Mouse (Mus musculus) brain, embryonic 18.5 days (tissue): Measurements from ENCODE around the gene Fcho2.

Source experiments
- DNase-seq: peaks from one replicate; pipeline ENCODE4 v3.0.0-alpha.2; 2012; ENCODE audit warnings: low read depth, low spot score

Fcho2 gene

DNA sequence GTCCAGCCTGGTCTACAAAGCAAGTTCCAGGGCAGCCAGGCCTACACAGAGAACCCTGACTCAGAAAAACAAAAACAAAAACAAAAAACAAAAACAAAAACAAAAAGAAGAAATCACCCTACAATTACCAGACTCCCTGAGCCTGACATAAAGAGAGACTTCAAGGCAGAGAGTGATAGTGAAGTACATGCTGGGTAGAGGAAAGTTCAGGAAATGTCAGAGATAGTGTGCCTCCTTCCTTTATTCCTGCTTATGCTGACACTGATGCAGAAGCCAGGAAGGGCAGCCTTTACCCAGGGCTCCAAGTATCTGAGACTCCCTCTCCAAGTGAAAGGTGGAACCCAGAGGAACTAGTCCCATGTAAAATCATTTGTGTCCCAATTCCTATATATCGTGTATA, 10.8 kb downstream of the Fcho2 start:
- no peak for DNase-seq

DNA sequence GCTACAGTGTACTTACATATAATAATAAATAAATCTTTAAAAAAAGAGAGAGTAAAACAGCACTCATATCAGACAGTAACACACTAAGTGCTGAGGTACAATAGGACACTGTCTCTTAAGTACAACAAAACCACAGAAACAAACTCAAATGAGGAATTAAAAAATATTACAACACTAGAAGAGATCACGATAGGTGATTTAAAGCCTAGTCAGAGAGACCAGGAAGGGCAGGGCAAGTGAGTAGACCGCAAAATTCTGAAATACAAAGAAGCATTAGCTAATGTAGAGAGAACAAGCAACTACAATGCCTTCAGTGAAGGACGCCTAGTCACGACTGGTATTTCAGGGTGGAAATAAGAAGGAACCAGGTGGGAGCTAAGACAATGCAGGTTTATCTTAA, 11.6 kb downstream of the Fcho2 start:
- no peak for DNase-seq

DNA sequence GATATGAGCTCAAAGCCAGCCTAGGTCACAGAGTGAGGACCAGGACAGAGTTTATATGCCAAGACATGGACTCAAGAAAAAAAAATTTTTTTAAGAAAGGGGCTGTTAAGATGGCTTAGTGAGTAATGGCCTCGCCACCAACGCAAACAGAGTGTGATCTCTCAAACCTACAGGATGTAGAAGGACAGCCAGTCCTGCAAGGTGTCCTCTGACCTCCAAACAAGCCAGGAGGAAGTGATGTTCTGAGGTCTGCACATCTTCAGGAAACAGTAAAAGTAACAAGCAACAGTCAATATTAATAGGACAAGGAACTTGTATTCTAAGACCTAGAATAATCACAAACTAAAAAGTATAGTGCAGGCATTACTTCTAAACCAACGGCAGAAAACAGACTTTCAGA, 12.3 kb downstream of the Fcho2 start:
- DNase-seq: no peak

DNA sequence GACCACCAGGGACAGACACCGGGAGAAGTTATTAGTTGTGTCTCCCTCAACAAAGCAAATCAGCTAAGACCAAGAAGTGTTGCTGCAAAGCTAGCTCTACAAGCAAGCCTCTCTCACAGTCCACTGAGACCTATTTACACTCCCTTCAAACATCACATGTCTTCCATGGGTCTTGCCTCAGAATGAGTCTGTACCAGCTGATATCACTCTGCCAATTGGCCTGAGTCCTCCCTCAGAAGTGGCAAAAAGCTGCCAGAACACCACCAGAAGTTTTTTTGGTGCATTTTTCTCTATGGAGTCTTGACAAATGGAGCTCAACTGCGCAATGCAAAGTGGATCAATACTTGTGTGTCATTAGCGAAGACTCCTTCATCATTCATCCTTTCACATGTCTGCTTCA, 19.7 kb downstream of the Fcho2 start:
- DNase-seq: no peak

DNA sequence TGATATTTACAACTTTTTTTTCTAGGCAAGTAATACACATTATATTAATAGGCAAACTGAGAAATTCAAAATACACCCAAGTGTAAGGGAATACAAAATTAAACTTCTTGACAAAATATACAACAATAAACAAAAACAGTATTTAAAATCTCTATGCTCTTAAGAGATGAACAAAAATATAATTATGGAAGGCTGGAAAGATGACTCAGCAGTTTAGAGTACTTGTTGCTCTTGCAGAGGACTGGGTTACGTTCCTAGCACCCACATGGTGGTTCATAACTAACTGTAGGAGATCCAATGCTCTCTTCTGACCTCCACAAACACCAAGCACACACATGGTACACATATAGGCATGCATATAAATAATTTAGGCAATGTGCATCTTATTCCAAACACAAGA, 22.4 kb downstream of the Fcho2 start:
- no peak for DNase-seq

DNA sequence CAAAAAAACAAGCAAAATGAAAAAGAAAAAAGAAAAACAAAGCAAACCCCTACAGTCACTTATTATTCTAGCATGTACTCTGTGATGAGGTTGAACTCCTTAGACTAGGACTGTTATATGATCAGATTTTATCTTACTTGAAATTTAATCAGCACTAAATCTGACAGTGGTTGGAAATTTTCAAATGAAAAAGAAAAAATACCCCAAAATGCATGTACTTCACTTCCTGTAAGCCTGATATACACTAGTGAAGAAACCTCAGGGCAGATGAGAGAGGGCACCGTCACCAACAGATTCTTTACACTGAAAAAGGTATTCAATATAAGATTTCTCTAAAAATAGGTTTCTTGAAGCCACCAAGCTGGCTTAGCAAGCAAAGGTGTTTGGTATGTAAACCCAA, 23.6 kb downstream of the Fcho2 start:
- DNase-seq: no peak

DNA sequence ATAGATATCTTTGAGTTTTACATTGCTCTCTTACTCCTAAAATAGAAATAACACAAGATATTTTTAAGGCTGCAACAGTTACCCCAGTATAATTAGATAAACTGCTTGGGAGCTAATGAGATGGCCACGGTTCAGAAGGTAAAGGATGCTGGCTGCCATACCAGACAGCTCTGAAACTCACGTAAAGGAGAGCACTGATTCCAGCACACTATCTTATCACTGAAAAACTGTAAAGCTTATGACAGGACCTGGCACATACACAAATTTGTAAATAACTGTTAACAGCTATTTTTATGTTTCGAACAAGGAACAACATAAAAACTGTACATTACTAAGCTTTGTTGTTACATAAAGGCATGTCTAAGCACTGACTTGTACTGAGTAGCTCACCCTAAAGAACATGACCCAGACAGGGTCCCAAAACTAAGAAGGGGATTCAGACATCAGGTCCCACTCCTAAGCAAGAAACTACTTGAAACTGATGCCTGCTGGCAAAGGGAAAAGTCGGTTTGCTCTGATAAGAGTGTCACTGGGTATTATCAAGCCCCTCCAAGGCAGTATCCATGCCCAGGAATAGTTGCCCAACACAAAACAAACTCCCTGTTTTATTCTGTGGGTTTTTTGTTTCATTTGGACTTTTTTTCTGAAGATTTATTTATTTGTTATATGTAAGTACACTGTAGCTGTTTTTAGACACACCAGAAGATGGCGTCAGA, 28.1 kb downstream of the Fcho2 start:
- DNase-seq: no peak

DNA sequence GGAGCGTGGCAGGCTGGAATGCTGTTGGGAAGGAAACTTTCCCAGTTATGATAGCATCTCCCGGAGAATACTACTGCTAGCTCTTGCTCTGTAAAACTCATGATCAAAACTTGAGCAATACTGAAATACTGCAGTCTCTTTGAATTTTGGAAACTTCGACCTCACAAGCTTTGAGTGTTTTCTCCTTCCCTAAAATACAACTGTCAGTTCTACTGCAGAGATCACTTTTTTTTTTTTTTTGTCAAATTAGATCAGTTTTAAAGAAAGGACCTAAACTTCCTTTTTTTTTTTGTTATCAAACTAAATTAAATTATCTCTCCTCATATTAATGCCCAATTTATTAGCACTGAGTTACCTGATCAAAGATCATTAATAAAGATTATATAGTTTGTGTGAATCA, 37.3 kb downstream of the Fcho2 start:
- no peak for DNase-seq

DNA sequence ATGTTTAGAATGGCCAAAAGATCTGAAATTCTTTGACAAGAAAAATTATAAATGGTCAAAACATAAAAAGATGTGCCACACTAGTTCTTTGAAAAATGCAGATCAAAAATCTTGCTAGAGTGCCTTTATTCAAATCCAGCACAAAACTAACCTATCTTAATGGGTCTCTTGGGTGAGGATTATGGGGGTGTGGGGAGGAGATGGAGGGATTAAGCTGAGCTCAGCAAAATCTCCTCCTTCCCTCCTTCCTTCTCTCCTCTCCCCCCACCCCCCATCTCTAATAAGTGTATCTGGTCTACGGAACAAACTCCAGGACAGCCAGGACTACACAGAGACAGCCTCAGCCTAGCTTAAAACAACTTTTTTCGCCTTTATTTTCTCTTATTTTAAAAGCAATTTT, 43.8 kb downstream of the Fcho2 start:
- no peak for DNase-seq

DNA sequence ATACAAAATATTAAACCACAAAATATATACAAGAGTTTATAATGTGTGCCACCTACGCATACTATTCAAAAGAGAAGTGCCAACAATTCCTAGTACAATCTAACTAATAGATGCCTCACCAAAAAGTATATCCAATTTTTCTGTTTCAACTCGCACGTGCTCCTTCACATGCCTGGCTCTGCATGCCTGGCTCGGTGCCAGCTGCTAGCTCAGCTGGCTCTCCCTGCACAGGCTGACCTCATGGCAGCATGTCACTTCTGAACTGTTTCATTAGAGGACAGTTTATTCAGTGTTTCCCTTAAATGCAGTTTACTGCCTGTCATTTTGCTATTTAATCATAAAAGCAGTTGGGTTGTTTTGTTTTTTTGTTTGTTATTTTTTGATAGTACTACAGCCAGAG, 46.9 kb downstream of the Fcho2 start:
- DNase-seq: peak; percentile 4

DNA sequence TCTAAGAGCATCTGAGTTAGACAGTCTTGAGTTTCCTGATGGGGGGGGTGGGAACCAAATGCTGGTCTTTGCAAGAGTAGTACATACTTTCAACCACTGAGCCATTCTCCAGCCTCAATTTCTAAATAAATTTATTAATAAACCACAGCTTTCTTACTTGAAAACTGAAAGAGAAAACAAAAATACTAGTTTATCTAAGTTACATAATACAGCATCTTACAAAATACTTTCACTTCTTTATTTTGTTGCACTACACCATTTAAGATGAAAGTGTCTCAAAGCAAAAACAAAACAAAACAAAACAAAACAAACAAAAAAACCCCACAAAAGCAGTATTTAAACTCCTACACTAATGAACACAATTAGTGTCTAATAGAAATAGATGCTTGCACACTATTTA, 53.5 kb downstream of the Fcho2 start:
- DNase-seq: no peak

DNA sequence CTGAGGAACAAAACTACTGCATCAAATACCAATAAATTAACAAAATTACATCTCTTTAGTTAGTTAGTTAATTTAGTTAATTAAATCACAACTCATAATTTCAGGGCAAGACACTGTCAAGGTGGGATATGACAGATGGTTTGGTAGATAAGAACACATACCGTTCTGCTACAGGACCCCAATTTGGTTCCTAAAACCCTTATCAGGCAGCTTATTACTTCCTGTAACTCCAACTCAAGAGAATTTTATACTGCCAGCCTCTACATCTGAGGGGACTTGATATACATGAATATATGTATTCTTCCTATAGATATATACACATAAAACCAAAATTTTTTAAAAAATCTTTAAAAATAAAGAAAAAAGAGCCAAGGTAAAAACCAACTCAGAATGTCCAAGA, 59.4 kb downstream of the Fcho2 start:
- no peak for DNase-seq

DNA sequence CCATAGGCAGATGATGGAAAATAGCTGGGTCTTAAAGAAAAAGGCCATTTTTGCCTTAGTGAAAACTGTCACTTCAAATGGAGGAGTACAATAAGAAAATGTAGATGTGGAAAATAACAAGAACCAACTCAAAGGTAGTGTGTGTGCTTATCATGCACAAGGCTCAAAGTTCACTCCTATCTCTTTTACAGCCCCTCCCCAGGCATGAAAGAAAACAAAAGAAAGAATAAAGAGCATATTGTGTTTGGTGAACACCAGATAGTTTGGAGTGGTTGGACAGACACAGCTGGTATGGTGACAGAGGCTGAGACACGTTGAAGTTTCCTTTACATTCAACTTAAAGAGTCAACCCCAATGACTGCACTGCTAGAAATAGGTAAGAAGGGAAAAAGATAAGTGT, 70.6 kb downstream of the Fcho2 start:
- no peak for DNase-seq

DNA sequence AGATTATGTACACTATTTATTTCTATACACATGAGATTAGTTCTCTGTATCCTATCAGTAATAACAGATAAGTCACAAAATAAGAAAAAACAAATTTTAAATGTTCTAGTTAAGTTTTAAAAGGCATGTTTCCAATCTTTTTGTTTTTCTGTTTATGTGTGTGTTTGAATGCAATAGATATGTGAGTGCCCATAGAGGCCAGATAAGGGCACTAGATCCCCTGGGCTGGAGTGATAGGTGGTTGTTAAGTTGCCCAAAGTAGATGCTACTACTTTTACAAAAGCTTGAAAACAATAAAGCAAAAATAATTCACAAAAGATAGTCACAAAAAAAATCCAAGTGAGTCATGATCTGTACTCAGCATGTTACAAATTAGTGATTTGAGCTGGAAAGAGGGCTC, 71.4 kb downstream of the Fcho2 start:
- no peak for DNase-seq

DNA sequence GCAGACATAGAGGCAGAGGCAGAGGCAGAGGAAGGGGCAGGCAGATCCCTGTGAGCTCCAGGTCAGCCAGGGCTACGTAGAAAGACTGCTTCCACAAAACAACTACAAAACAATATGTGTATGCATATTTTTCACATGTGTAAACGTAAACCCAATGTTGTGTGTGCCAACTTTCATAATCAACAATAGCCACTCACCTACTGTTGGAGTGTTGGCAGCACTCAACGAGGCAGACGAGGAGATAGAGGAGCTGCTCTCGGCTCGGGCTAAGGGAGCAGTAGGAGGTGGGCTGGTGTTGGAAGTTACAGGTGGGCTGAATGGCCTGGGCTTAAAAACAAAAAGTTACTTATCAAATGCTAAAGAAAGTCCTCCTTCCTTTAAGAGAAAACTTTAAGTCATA, 72.0 kb downstream of the Fcho2 start:
- no peak for DNase-seq

DNA sequence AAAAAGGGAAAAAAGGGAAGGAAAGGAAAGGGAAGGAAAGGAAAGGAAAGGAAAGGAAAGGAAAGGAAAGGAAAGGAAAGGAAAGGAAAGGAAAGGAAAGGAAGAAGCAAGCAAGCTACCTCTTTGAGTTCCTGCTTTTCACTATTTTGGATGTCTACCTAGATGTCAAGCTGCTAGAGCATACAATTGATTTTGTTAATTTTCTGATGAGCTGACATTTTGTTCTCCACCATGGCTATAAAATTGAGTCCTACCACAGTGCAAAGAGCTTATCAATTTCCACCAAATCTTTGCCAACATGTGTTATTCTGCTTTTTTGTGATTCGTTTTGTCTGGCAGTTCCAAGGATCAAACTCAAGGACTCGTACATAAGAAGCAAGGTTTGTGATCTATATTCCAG, 77.0 kb downstream of the Fcho2 start:
- no peak for DNase-seq

DNA sequence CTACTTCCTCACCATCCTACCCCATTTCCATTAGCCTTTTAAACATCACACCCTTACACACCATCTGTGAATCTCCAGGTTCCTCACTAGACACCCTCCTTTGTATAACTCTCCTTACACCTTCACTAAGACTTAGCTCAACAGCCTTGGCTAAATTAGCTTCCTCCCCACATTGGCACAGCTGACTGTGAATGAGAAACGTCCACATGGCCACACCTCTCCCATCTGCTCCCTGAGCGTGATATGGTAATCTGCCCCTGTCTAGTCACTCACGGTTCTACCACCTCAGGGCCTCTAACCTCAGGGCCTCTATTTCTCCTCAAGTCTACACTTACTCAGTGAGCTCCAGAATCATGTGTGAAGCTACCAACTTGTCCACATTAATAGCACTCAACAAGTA, 82.0 kb downstream of the Fcho2 start:
- DNase-seq: no peak

DNA sequence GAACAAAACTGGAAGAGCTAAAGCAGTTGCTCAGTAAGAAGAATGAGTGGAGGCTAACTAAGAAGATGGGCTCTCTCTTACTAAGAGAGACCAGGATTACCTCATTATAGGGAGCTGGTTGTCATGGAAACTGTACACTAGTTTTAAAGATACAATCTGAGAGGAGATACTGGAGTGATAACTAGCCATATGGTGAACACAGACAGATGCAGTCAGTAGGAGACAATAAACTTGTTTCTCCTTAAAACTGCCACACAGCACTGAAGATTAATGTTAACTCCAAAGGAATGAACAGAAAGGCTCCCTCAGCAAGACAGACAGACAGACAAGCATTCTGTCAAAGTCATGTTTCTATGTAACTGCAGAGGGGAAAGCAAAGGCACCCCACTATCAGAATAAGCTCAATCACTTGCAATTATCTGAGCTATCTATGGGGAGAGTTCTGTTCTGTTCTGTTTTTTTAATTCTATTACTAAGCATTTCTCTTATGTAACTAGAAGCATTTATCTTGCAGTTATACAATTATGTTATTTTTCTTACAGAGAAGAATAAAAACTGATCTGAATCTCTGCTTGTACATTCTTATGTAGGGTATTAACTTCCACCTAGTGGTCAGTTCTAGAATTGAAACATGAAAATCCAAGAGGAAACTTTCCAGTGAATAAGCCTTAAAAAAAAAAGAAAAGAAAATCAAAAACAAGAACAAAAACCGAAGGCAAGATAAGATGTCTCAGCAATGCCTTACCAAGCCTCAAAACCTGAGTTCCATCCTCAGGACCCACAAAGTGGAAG, 85.8 kb downstream of the Fcho2 start:
- DNase-seq: peak; percentile 6

DNA sequence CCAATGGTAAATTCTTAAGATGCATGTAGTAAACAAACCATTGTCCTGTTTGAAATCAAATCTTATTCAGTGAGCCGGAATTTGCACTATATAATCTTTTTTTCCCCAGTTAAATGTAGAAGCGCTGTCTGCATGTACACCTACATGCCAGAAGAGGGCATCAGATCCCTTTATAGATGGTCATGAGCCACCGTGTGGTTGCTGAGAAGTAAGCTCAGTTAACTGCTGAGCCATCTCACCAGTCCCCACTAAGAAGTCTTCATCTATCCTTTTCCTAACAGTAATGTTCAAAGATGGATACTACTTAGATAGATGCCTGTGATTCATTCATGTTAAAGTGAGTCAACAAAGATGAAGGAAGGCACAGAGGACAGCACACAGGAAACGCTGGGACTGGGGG, 88.8 kb downstream of the Fcho2 start:
- DNase-seq: peak; percentile 8

DNA sequence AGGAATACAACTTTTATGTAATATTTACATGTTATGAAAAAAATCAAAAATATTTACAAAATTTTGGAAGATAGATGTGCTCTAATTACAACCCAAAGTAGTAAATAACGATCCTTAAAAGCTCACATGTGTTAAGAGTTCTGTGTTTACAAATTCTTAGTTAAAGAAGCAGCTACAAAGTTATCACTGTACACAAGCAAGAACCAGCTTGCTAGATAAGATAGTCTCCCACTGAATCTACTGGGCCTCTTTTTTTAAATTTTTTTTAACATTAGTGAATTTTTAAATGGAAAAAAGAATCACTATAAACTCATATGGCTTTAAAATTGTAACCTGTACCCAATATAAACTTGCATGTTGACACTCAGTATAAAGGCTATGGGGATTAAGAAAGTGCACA, 91.8 kb downstream of the Fcho2 start:
- DNase-seq: no peak

DNA sequence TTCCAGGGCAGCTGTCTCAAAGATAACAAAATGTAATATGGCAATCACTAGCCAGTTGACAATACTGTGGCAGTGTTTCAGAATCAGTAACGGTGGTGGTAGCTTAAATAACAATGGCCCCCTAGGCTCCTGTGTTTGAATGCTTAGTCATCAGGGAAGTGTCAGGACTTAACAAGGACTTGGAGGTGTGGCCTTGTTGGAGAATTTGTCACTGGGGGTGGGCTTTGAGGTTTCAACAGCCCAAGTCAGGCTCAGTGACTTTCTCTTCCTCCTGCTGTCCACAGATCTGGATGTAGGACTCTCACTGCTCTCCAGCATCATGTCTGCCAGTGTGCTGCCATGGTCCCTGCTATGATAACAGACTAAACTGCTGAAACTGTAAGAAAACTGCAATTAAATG, 93.0 kb downstream of the Fcho2 start:
- no peak for DNase-seq

DNA sequence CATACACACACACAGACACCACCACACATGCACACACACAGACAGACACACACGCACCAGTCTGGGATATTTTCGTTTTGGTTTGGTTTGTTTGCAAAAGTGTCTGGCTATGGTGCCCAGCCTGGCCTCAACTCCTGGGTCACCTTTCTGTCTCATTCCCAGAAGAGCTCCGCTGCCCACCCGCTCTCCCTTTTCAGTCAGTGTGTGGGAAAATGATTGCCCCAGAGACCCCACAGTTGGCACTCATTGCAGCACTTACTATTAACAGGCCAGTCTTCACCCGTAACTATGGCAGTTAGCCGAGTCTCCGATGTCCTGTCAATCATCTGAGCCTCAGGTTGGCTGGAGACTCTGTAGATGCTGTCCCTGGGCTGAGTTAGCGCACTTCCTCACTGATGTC, 99.1 kb downstream of the Fcho2 start:
- no peak for DNase-seq

DNA sequence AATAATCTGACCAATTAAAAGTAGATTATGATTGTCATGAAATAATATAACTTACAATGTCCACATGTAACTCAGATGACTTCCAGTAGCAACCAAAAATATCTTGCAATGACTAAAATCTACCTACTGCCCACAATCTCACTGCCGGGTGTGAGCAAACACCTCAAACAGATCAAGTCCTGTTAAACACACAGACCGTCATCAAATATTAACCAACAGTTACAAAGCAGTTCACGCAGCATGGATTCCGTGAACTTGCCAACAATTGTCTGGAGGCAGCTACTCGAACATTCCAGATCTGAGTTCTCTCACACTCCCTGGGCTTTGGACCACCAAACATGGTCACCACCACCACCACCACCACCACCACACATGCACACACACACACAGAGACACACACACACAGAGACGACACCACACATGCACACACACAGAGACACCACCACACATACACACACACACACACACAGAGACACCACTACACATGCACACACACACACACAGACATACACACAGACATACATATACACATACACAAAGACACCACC, 99.7 kb downstream of the Fcho2 start:
- no peak for DNase-seq
